Mouse (Mus musculus) liver, embryonic 16.5 days (tissue): ENCODE data around the gene Ifnar2. TPM values are rescaled to one million over a fixed set of nuclear protein-coding genes. Genes with fewer than 3 reads are reported as not detected.

Source experiments
- ATAC-seq: fragments of 200-750 bp; cut with Nextera tagmentation; 2 replicates; pipeline ENCODE4 v1.8.0; 2017; ENCODE audit warnings: low read depth, mild to moderate bottlenecking, moderate number of reproducible peaks, moderate library complexity
- H3K27ac ChIP-seq: fragments of 300-500 bp; sonication (generic); 2 replicates; pipeline ENCODE4 v1.5.1; 2014; ENCODE audit warnings: mild to moderate bottlenecking, low read length
- H3K27me3 ChIP-seq: fragments of 300-500 bp; sonication (generic); 2 replicates; pipeline ENCODE4 v1.6.1; 2014; ENCODE audit warnings: low read depth, low read length, mixed read lengths; ENCODE audit not compliant: control insufficient read depth, insufficient read depth
- H3K36me3 ChIP-seq: fragments of 300-500 bp; sonication (generic); 2 replicates; pipeline ENCODE4 v1.6.1; 2014; ENCODE audit warnings: mild to moderate bottlenecking; ENCODE audit not compliant: control insufficient read depth, insufficient read depth
- H3K4me1 ChIP-seq: fragments of 300-500 bp; sonication (generic); 2 replicates; pipeline ENCODE4 v1.6.1; 2014; ENCODE audit warnings: low read depth, low read length, mixed read lengths; ENCODE audit not compliant: control insufficient read depth
- H3K4me2 ChIP-seq: fragments of 300-500 bp; sonication (generic); 2 replicates; pipeline ENCODE4 v1.6.1; 2014; ENCODE audit warnings: low read depth, low read length, mixed read lengths
- H3K4me3 ChIP-seq: fragments of 300-500 bp; sonication (generic); 2 replicates; pipeline ENCODE4 v1.5.1; 2014; ENCODE audit warnings: low read depth, mild to moderate bottlenecking, low read length
- H3K9ac ChIP-seq: fragments of 300-500 bp; sonication (generic); 2 replicates; pipeline ENCODE4 v1.6.1; 2014; ENCODE audit warnings: low read depth, low read length
- H3K9me3 ChIP-seq: fragments of 300-500 bp; sonication (generic); replicated peaks from 2 replicates; pipeline ENCODE4 v1.6.1; 2016; ENCODE audit warnings: low read length; ENCODE audit not compliant: control insufficient read depth
- WGBS: fragments of 180-500 bp; shearing (Covaris S2); extraction: QIAGEN DNeasy Blood & Tissue Kit; methylation state at CpG from one replicate; pipeline ENCODE4 v1.1.7; 2014; ENCODE audit not compliant: insufficient replicate concordance; 5-methylcytosine and 5-hydroxymethylcytosine counted together
- polyA plus RNA-seq: library from polyadenylated mRNA; unstranded; fragments of >200 nt; fragmentation: Nextera tagmentation; extraction: Ambion mirVana; gene quantifications from 2 replicates; pipeline ENCODE4 v1.2.1, GENCODE M21; 2015

Gene Ifnar2
- polyA plus RNA-seq, 1 experiment from 2014 or later, result 95.8 TPM

- WGBS, result 76% methylated on average over 12 of the region's 12 CpGs
- Histone ChIP-seq H3K4me2 (no peak overlapping the region), H3K4me3 (no peak overlapping the region), H3K27ac (peak overlapping the region; percentile 41), H3K27me3 (no peaks in the 10 kb centered on the region), H3K36me3 (no peaks in the 10 kb centered on the region), H3K9ac (no peak overlapping the region), H3K4me1 (peaks cover 51% of the 10 kb centered on the region), H3K9me3 (no peaks in the 10 kb centered on the region)
- no peak for ATAC-seq
These were observed 77.8 kb downstream of the Ifnar2 start for GRCm38 (mm10) chr16:91450137-91451064.

- Histone ChIP-seq H3K4me2 (no peak overlapping the region), H3K27me3 (no peaks in the 10 kb centered on the region), H3K4me1 (peaks cover 40% of the 10 kb centered on the region), H3K9me3 (no peaks in the 10 kb centered on the region), H3K36me3 (no peaks in the 10 kb centered on the region), H3K4me3 (no peak overlapping the region), H3K9ac (peak overlapping the region; percentile 4; the same call in 1 of the 2 replicates), H3K27ac (peak overlapping the region; percentile 51)
- ATAC-seq, result no peak
- WGBS, result 27% methylated on average over 2 of the region's 2 CpGs
These were observed 79.4 kb downstream of the Ifnar2 start for GRCm38 (mm10) chr16:91451949-91452348.

GRCm38 (mm10) chr16:91452363-91452896 is 79.8 kb downstream of the Ifnar2 start:
- Histone ChIP-seq H3K27me3 (no peaks in the 10 kb centered on the region), H3K4me2 (no peak overlapping the region), H3K9me3 (no peaks in the 10 kb centered on the region), H3K4me3 (no peak overlapping the region), H3K9ac (no peak overlapping the region), H3K27ac (peak overlapping the region; percentile 51), H3K36me3 (no peaks in the 10 kb centered on the region), H3K4me1 (peaks cover 36% of the 10 kb centered on the region)
- WGBS, result 39% methylated on average over 6 of the region's 6 CpGs
- ATAC-seq, result no peak

Other genes with a start within 250 kb of the Ifnar2 start
- gene Olig2, start 147.3 kb upstream of the Ifnar2 start, polyA plus RNA-seq, result not detected in 2 replicates
- gene Olig1, start 103.0 kb upstream of the Ifnar2 start, polyA plus RNA-seq, result 0.05 and 0.07 TPM in 2 replicates
- gene Gm21970, start 18.9 kb downstream of the Ifnar2 start, polyA plus RNA-seq, result not detected in 2 replicates
- 32.3 and 33.6 TPM in 2 replicates for gene Il10rb, start 33.4 kb downstream of the Ifnar2 start, polyA plus RNA-seq
- 21.3 and 25.0 TPM in 2 replicates for gene Ifnar1, start 112.5 kb downstream of the Ifnar2 start, polyA plus RNA-seq
- 18.6 and 22.2 TPM in 2 replicates for gene Ifngr2, start 174.3 kb downstream of the Ifnar2 start, polyA plus RNA-seq
- 7.1 and 7.4 TPM in 2 replicates for gene Tmem50b, start 225.0 kb downstream of the Ifnar2 start, polyA plus RNA-seq
- 2.2 and 2.6 TPM in 2 replicates for gene Dnajc28, start 246.2 kb downstream of the Ifnar2 start, polyA plus RNA-seq